Mouse (Mus musculus): ENCODE data around the gene Nat8f2. TPM values are rescaled to one million over a fixed set of nuclear protein-coding genes. Genes with fewer than 3 reads are reported as not detected.
"Not testable (repeated sequence)": the region's sequence is repeated elsewhere in the genome, so short reads cannot be mapped to it uniquely, and the experiment has no call there.

The Nat8f2 gene
- total and polyA plus RNA-seq, 2 experiments: 256 to 612 TPM

- peaks cover 32% of the 10 kb centered on the region for H3K4me1 ChIP-seq (ENCODE audit: control insufficient read depth, insufficient read depth, low read length)
- H3K79me2 ChIP-seq (ENCODE audit: control insufficient read depth, insufficient read depth, low read length); H3K9ac ChIP-seq (ENCODE audit: low read depth, low read length); H3K27me3 ChIP-seq (ENCODE audit: control insufficient read depth, insufficient read depth, low read length); H3K36me3 ChIP-seq (ENCODE audit: control insufficient read depth, insufficient read depth, low read length); H3K4me3 ChIP-seq (ENCODE audit: insufficient read depth, low read depth, low read length): not testable (repeated sequence)
- DNase-seq (ENCODE audit: extremely low read depth, low read depth, low spot score): peak; percentile 81
- 24% methylated on average over 25 of the region's 25 CpGs for WGBS
- H3K27ac ChIP-seq (replicated peaks; ENCODE audit: insufficient read depth, low read depth, low read length): peak overlapping the region; percentile 62
- peak; percentile 25; the same call in 1 of the 2 replicates for TF ChIP-seq CTCF (IDR thresholded peaks at IDR 0.05; ENCODE audit: low read depth, low read length)
Measured at GRCm38 (mm10) chr6:85843677-85844458, 25.1 kb downstream of the Nat8f2 start.

- Histone ChIP-seq H3K27me3 (ENCODE audit: control insufficient read depth, insufficient read depth, low read length) (no peaks in the 10 kb centered on the region), H3K79me2 (ENCODE audit: control insufficient read depth, insufficient read depth, low read length) (no peaks in the 10 kb centered on the region), H3K4me3 (ENCODE audit: insufficient read depth, low read depth, low read length) (no peak overlapping the region), H3K9ac (ENCODE audit: low read depth, low read length) (no peak overlapping the region), H3K4me1 (ENCODE audit: control insufficient read depth, insufficient read depth, low read length) (peaks cover 12% of the 10 kb centered on the region), H3K27ac (replicated peaks; ENCODE audit: insufficient read depth, low read depth, low read length) (peak overlapping the region; percentile 39; the same call in 1 of the 2 replicates), H3K36me3 (ENCODE audit: control insufficient read depth, insufficient read depth, low read length) (no peaks in the 10 kb centered on the region)
- 34% methylated on average over 4 of the region's 4 CpGs for WGBS
- no peak for TF ChIP-seq CTCF (IDR thresholded peaks at IDR 0.05; ENCODE audit: low read depth, low read length)
- no peak for TF ChIP-seq POLR2A (IDR thresholded peaks at IDR 0.05; ENCODE audit: extremely low read depth, insufficient read depth, low read length)
- peak; percentile 61 for DNase-seq (ENCODE audit: extremely low read depth, low read depth, low spot score)
Measured at GRCm38 (mm10) chr6:85839982-85840381, 29.0 kb downstream of the Nat8f2 start.

- no peaks in the 10 kb centered on the region for H3K79me2 ChIP-seq (ENCODE audit: control insufficient read depth, insufficient read depth, low read length)
Measured at GRCm38 (mm10) chr6:85838674-85839073, 30.3 kb downstream of the Nat8f2 start.

GRCm38 (mm10) chr6:85837307-85837706 lies 31.7 kb downstream of the Nat8f2 start:
- Histone ChIP-seq H3K9ac (ENCODE audit: low read depth, low read length) (peak overlapping the region; percentile 54), H3K27ac (replicated peaks; ENCODE audit: insufficient read depth, low read depth, low read length) (peak overlapping the region; percentile 83), H3K4me1 (ENCODE audit: control insufficient read depth, insufficient read depth, low read length) (peaks cover 13% of the 10 kb centered on the region)
- not testable (repeated sequence) for H3K36me3 ChIP-seq (ENCODE audit: control insufficient read depth, insufficient read depth, low read length); H3K27me3 ChIP-seq (ENCODE audit: control insufficient read depth, insufficient read depth, low read length); H3K4me3 ChIP-seq (ENCODE audit: insufficient read depth, low read depth, low read length); H3K79me2 ChIP-seq (ENCODE audit: control insufficient read depth, insufficient read depth, low read length)
- peak; percentile 67 for DNase-seq (ENCODE audit: extremely low read depth, low read depth, low spot score)
- WGBS: 16% methylated on average over 12 of the region's 12 CpGs
- peak; percentile 52 for TF ChIP-seq CTCF (IDR thresholded peaks at IDR 0.05; ENCODE audit: low read depth, low read length)

More at GRCm38 (mm10) chr6:85838674-85839073, 30.3 kb downstream of the Nat8f2 start:
- Histone ChIP-seq H3K4me3 (ENCODE audit: insufficient read depth, low read depth, low read length) (no peak overlapping the region), H3K27ac (replicated peaks; ENCODE audit: insufficient read depth, low read depth, low read length) (peak overlapping the region; percentile 91), H3K27me3 (ENCODE audit: control insufficient read depth, insufficient read depth, low read length) (no peaks in the 10 kb centered on the region), H3K9ac (ENCODE audit: low read depth, low read length) (0 out of 2 replicates have a peak overlapping the region, but pooled peaks have one; percentile 38), H3K4me1 (ENCODE audit: control insufficient read depth, insufficient read depth, low read length) (peaks cover 14% of the 10 kb centered on the region), H3K36me3 (ENCODE audit: control insufficient read depth, insufficient read depth, low read length) (no peaks in the 10 kb centered on the region)
- peak; percentile 73 for DNase-seq (ENCODE audit: extremely low read depth, low read depth, low spot score)
- 37% methylated on average over 8 of the region's 8 CpGs for WGBS
- no peak for TF ChIP-seq POLR2A (IDR thresholded peaks at IDR 0.05; ENCODE audit: extremely low read depth, insufficient read depth, low read length)
- no peak for TF ChIP-seq CTCF (IDR thresholded peaks at IDR 0.05; ENCODE audit: low read depth, low read length)

GRCm38 (mm10) chr6:85836827-85837226 lies 32.1 kb downstream of the Nat8f2 start:
- not testable (repeated sequence) for H3K27me3 ChIP-seq (ENCODE audit: control insufficient read depth, insufficient read depth, low read length); H3K36me3 ChIP-seq (ENCODE audit: control insufficient read depth, insufficient read depth, low read length); H3K79me2 ChIP-seq (ENCODE audit: control insufficient read depth, insufficient read depth, low read length); DNase-seq (ENCODE audit: extremely low read depth, low read depth, low spot score); H3K9ac ChIP-seq (ENCODE audit: low read depth, low read length); H3K4me3 ChIP-seq (ENCODE audit: insufficient read depth, low read depth, low read length)
- WGBS: 7% methylated on average over 9 of the region's 9 CpGs
- Histone ChIP-seq H3K27ac (replicated peaks; ENCODE audit: insufficient read depth, low read depth, low read length) (peak overlapping the region; percentile 83; the same call in 1 of the 2 replicates), H3K4me1 (ENCODE audit: control insufficient read depth, insufficient read depth, low read length) (peaks cover 13% of the 10 kb centered on the region)
- TF ChIP-seq CTCF (IDR thresholded peaks at IDR 0.05; ENCODE audit: low read depth, low read length): peak; percentile 33

GRCm38 (mm10) chr6:85836098-85836497 lies 32.9 kb downstream of the Nat8f2 start:
- not testable (repeated sequence) for H3K27ac ChIP-seq (replicated peaks; ENCODE audit: insufficient read depth, low read depth, low read length); H3K79me2 ChIP-seq (ENCODE audit: control insufficient read depth, insufficient read depth, low read length); H3K4me3 ChIP-seq (ENCODE audit: insufficient read depth, low read depth, low read length); DNase-seq (ENCODE audit: extremely low read depth, low read depth, low spot score); H3K27me3 ChIP-seq (ENCODE audit: control insufficient read depth, insufficient read depth, low read length); H3K36me3 ChIP-seq (ENCODE audit: control insufficient read depth, insufficient read depth, low read length); H3K9ac ChIP-seq (ENCODE audit: low read depth, low read length)
- WGBS: 83% methylated on average over 5 of the region's 5 CpGs
- H3K4me1 ChIP-seq (ENCODE audit: control insufficient read depth, insufficient read depth, low read length): peaks cover 14% of the 10 kb centered on the region

GRCm38 (mm10) chr6:85835104-85835503 lies 33.9 kb downstream of the Nat8f2 start:
- H3K4me1 ChIP-seq (ENCODE audit: control insufficient read depth, insufficient read depth, low read length): peaks cover 15% of the 10 kb centered on the region
- H3K4me3 ChIP-seq (ENCODE audit: insufficient read depth, low read depth, low read length); DNase-seq (ENCODE audit: extremely low read depth, low read depth, low spot score): not testable (repeated sequence)

GRCm38 (mm10) chr6:85834504-85835100 lies 34.4 kb downstream of the Nat8f2 start:
- H3K79me2 ChIP-seq (ENCODE audit: control insufficient read depth, insufficient read depth, low read length); H3K36me3 ChIP-seq (ENCODE audit: control insufficient read depth, insufficient read depth, low read length); H3K9ac ChIP-seq (ENCODE audit: low read depth, low read length); H3K4me3 ChIP-seq (ENCODE audit: insufficient read depth, low read depth, low read length); H3K27me3 ChIP-seq (ENCODE audit: control insufficient read depth, insufficient read depth, low read length): not testable (repeated sequence)
- DNase-seq (ENCODE audit: extremely low read depth, low read depth, low spot score): peak; percentile 83
- Histone ChIP-seq H3K27ac (replicated peaks; ENCODE audit: insufficient read depth, low read depth, low read length) (peak overlapping the region; percentile 79), H3K4me1 (ENCODE audit: control insufficient read depth, insufficient read depth, low read length) (peaks cover 12% of the 10 kb centered on the region)

More at GRCm38 (mm10) chr6:85835104-85835503, 33.9 kb downstream of the Nat8f2 start:
- H3K27me3 ChIP-seq (ENCODE audit: control insufficient read depth, insufficient read depth, low read length); H3K36me3 ChIP-seq (ENCODE audit: control insufficient read depth, insufficient read depth, low read length); H3K9ac ChIP-seq (ENCODE audit: low read depth, low read length); H3K79me2 ChIP-seq (ENCODE audit: control insufficient read depth, insufficient read depth, low read length): not testable (repeated sequence)
- H3K27ac ChIP-seq (replicated peaks; ENCODE audit: insufficient read depth, low read depth, low read length): peak overlapping the region; percentile 79
- 57% methylated on average over 1 of the region's 2 CpGs for WGBS

Data from liver, adult 2 months (tissue).